Mouse (Mus musculus): Measurements from ENCODE around the gene Rpl15.
"Not testable (repeated sequence)": the region's sequence is repeated elsewhere in the genome, so short reads cannot be mapped to it uniquely, and the experiment has no call there.

Gene Rpl15

DNA sequence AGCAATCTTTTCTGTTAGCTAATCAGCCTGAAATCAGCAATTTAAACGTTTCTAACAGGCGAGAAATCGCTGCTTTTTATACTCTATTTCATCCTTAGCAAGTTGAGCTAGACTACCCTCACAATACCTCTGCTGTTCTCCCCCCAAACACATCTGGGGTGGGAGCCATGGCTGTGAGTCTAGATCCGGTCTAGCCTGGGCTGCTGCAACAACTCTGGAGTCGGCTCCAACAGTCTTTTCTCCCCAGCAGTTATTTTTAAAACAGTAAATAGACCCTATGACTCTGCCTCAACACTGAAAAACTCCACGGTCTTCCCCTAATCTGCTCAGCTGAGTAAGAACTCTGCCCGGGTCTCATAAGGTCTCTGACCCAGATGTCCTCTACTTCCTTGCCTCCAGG, 31.1 kb downstream of the Rpl15 start:
- DNase-seq = no peak

DNA sequence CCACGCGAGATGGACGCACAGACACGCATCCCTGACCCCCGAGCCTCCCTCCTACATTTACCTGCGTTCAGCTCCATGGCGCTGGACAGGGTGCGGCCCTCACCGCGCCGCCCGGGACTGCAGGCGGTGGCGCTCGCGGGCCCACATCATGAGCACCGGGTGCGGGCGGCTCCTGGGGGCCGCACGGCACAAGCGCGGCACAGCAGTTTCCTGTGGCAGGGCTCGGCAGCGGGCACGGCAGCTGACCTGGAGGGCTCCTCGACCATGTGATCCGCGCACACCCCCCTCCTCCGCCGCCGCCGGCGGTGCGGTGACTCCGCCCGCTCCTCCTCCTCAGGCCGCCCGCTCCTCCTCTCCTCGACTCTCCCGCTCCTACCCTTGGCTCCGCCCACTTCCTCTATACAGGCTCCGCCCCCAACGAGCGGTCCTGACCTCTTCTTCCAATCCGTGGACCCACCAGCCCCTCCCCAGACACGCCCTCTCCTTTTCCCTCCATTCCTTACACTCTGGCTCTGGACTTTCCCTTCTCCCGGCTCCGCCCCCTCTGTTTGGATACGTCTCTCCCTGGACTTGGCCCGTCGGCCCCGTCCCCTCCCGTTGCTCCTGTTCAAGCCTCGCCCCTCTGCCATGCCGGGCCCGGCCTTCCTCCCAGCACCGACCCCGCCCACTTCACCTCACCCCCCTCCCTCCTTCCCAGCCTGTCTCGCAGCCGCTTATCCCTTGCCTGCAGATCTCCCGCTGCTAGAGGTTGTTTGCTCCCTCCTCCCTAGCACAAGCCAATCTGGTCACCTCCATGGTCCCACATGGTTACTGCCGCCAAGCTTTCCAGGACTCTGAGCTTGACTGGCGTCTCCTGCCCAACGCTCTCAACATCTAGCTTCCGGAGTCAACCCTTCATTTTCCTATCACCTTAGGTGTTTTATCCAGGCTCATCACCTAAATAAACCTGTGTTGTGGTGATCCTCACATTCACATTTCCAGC, 32.1 kb downstream of the Rpl15 start, which contains the start of gene Nr1d2:
Nr1d2 (minus strand) TSS at position 378 of the 982 bp plus-strand sequence.
- DNase-seq = peak; percentile 100

GRCm38 (mm10) chr14:18238131-18238749, 33.0 kb downstream of the Rpl15 start:
- peak; percentile 98 to 99 for DNase-seq

GRCm38 (mm10) chr14:18237381-18237780, 33.8 kb downstream of the Rpl15 start:
- no peak for DNase-seq

DNA sequence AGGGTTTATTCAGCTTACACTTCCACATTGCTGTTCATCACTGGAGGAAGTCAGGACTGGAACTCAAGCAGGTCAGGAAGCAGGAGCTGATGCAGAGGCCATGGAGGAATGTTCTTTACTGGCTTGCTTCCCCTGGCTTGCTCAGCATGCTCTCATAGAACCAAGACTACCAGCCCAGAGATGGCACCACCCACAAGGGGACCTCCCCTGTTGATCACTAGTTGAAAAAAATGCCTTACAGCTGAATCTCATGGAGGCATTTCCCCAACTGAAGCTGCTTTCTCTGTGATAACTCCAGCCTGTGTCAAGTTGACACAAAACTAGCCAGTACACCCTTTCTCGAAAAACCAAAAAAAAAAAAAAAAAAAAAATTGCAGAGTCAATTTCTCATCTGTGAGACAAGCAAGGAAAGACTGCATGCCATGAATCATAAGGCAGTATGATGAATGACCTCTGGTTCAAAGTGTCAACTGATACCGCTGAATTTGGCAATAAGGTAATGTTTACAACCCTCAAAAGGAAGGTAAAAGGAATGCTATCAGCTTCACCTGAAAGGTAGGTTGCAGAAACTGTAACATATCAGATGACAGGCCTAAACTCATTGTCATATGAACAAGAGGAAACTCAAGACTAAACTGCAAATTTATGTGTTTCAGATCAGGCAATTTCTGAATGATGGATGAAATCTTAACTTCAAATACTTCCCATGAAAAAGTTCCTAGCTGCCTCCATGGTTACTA, 34.5 kb downstream of the Rpl15 start:
- DNase-seq = not testable (repeated sequence)

GRCm38 (mm10) chr14:18233981-18234960, 36.9 kb downstream of the Rpl15 start:
- DNase-seq = no peak

DNA sequence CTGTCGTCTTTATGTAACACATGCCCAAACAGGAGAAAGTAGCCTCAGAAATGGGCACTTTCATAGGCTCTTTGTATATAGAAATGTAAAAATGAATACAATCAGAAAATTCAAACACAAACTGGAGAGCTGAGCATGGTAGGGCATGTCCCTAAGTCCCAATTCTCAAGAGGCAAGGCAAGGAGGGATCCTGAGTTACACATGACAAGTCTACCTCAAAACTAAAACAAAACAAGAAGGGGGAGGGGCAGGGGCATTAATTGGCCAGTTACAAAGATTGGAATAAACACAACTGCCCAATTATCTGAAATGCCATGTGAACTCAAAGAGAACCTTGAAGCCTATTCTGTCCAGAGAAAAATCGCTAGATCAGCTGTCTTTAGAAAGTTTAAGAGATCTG, 38.1 kb downstream of the Rpl15 start:
- no peak for DNase-seq

GRCm38 (mm10) chr14:18231866-18232265, 39.3 kb downstream of the Rpl15 start:
- DNase-seq = peak; percentile 30 to 49

- DNase-seq = peak; percentile 28 to 50
These were observed 41.4 kb downstream of the Rpl15 start for GRCm38 (mm10) chr14:18229751-18230150.

- DNase-seq = peak; percentile 40 to 56
These were observed 45.0 kb downstream of the Rpl15 start for GRCm38 (mm10) chr14:18226181-18226580.

DNA sequence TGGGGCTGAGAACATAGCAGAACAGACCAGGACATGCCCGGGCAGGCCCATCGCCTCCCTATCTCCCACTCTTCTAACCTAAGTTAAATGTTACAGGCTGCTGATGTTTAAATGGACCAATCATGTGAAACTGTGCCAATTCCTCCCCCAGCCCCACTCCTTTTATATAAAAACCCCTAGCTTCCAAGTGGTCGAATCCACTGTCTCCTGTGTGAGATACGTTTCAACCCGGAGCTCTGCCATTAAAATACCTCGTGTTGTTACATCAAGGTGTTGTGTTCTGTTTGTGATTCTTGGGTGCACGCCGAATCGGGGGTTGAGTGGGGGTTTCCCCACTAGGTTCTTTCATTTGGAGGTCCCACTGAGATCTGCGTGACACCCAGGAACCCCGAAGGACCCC, 45.8 kb downstream of the Rpl15 start:
- DNase-seq = not testable (repeated sequence)

DNA sequence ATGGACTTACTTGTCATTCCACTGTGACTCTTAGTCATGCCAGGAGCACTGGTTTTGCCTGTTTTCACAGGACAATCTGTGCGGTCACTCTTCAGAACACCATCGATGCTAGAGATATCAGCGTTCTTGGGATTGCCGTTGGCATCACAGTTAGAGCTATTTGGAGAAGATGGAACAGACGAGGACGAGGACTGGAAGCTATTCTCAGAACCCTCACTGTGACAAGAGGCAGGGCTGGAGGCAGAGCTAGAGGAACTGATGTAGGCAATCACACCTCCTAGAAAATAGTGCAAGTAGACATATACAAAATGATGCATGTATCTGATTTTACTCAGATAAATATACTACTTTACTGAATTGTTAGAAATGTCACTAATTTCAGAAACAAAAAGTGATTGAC, 49.2 kb downstream of the Rpl15 start:
- DNase-seq = no peak

Data from kidney, adult 8-10 months (tissue).